Mouse (Mus musculus) testis, postnatal 10 days (tissue): ENCODE measurements around the gene Olfr825.
"Not testable (repeated sequence)": the region's sequence is repeated elsewhere in the genome, so short reads cannot be mapped to it uniquely, and the experiment has no call there.

Experiments used
- DNase-seq: peaks from one replicate; pipeline ENCODE4 v3.0.0; 2021; ENCODE audit warnings: low spot score

Olfr825 gene

DNA sequence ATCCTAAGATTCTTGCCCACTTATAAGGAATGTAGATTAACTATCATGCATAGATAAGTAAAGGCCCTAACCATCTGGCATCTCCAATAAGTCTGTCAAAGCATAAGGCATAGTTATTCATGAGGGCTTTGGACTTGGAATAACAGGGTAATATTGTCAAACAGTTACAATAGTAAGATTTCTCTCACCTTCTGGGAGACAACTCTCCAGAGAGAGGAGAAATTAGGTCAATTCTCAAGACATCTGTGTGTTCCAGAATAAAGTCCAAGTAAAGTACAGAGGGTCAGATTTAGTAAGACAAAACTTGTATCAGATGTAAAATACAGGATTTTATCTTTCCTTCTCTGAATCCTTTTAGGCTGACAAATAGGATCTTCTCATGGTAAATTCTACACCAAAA lies at the start of gene Olfr825:
Olfr825 (minus strand) TSS at position 101 of the 400 bp plus-strand sequence.
- DNase-seq: no peak

- DNase-seq: no peak
Observed at GRCm38 (mm10) chr10:130214303-130214702, 47.7 kb upstream of the Olfr825 start, which contains the start of gene Olfr827. Olfr827 (minus strand) TSS chr10:130214403.

- DNase-seq: no peak
Observed at GRCm38 (mm10) chr10:130184086-130184485, 17.5 kb upstream of the Olfr825 start, which contains the start of gene Olfr826. Olfr826 (minus strand) TSS chr10:130184186.

- DNase-seq: no peak
Observed at GRCm38 (mm10) chr10:130165196-130165595, 1.4 kb downstream of the Olfr825 start.

- no peak for DNase-seq
Observed at GRCm38 (mm10) chr10:130144121-130144520, 22.4 kb downstream of the Olfr825 start.

DNA sequence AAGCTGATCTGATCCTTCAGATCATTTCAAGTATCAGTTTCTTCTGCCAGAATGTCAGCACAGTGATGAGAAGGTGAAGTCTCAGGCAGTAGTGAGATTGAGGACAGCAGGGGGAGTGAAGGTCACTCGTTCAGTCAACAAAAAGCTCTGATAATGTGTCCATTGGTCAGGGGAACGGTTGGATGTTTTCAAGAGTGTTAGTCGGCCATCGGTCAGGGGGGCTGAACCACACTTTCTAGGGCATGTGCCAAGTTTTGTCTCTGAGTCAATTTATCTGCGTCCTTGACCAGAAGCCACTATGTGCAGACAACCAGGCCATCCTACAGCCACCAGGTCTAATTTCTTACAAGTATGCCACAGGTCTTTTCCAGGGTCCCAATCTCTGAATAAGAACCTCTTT lies 24.1 kb downstream of the Olfr825 start:
- not testable (repeated sequence) for DNase-seq

DNA sequence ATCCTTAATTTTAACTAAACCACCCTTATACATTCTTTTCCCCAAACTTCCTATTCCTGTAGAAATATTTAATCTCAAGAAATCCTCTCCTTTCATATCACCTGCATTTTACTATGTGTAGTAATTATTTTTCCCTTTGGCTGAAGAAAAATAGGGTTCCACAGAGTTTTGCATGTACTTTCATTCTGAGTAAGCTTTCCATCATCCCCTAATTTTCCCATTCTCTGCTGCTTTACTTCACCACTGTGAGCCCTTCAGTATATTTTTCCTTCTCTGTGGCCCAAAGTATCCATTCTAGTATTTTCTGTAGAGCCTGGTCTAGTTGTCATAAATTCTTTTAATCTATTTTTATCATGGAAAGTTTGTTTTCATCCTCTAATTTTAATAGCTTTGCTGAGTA lies 31.8 kb downstream of the Olfr825 start:
- DNase-seq: no peak

GRCm38 (mm10) chr10:130129900-130130299 lies 36.7 kb downstream of the Olfr825 start, which contains the start of gene Olfr824:
Olfr824 (minus strand) TSS chr10:130130000.
- not testable (repeated sequence) for DNase-seq

GRCm38 (mm10) chr10:130116045-130116444 lies 50.5 kb downstream of the Olfr825 start:
- DNase-seq: not testable (repeated sequence)

- not testable (repeated sequence) for DNase-seq
Observed at GRCm38 (mm10) chr10:130115283-130115682, 51.3 kb downstream of the Olfr825 start, which contains the start of gene Olfr823. Olfr823 (minus strand) TSS chr10:130115383.
